Mouse (Mus musculus): ENCODE results near the gene Ccdc60. TPM values are rescaled to one million over a fixed set of nuclear protein-coding genes. Genes with fewer than 3 reads are reported as not detected.

Gene Ccdc60
- polyA plus RNA-seq, 1 experiment: not detected

GRCm38 (mm10) chr5:116083081-116083480, 205.7 kb downstream of the Ccdc60 start, which contains the start of gene Tmem233:
Tmem233 (minus strand) TSS chr5:116083244.
- H3K4me1 ChIP-seq (ENCODE audit: control insufficient read depth, insufficient read depth, low read length): no peaks in the 10 kb centered on the region
- TF ChIP-seq CTCF (IDR thresholded peaks at IDR 0.05; ENCODE audit: low read depth, low read length) (no peak), POLR2A (IDR thresholded peaks at IDR 0.05; ENCODE audit: borderline replicate concordance, low read depth, low read length) (no peak)
- no peak within 1 kb of the TSS for H3K4me3 ChIP-seq (ENCODE audit: insufficient read depth, low read length)
- no peak within 1 kb of the TSS for H3K27ac ChIP-seq (ENCODE audit: insufficient read depth, low read depth, low read length)

GRCm38 (mm10) chr5:116082241-116082900, 206.4 kb downstream of the Ccdc60 start:
- H3K4me1 ChIP-seq (ENCODE audit: control insufficient read depth, insufficient read depth, low read length): no peaks in the 10 kb centered on the region
- H3K4me3 ChIP-seq (ENCODE audit: insufficient read depth, low read length): no peak overlapping the region
- TF ChIP-seq POLR2A (IDR thresholded peaks at IDR 0.05; ENCODE audit: borderline replicate concordance, low read depth, low read length): no peak
- TF ChIP-seq CTCF (IDR thresholded peaks at IDR 0.05; ENCODE audit: low read depth, low read length): no peak
- no peak overlapping the region for H3K27ac ChIP-seq (ENCODE audit: insufficient read depth, low read depth, low read length)

- TF ChIP-seq CTCF (IDR thresholded peaks at IDR 0.05; ENCODE audit: low read depth, low read length) (no peak), POLR2A (IDR thresholded peaks at IDR 0.05; ENCODE audit: borderline replicate concordance, low read depth, low read length) (no peak)
Observed at GRCm38 (mm10) chr5:116081616-116082015, 207.2 kb downstream of the Ccdc60 start.

GRCm38 (mm10) chr5:116080736-116081135, 208.0 kb downstream of the Ccdc60 start:
- H3K4me1 ChIP-seq (ENCODE audit: control insufficient read depth, insufficient read depth, low read length): no peaks in the 10 kb centered on the region
- TF ChIP-seq POLR2A (IDR thresholded peaks at IDR 0.05; ENCODE audit: borderline replicate concordance, low read depth, low read length) (no peak), CTCF (IDR thresholded peaks at IDR 0.05; ENCODE audit: low read depth, low read length) (no peak)
- no peak overlapping the region for H3K4me3 ChIP-seq (ENCODE audit: insufficient read depth, low read length)
- no peak overlapping the region for H3K27ac ChIP-seq (ENCODE audit: insufficient read depth, low read depth, low read length)

More at GRCm38 (mm10) chr5:116081616-116082015, 207.2 kb downstream of the Ccdc60 start:
- H3K4me1 ChIP-seq (ENCODE audit: control insufficient read depth, insufficient read depth, low read length): no peaks in the 10 kb centered on the region
- no peak overlapping the region for H3K27ac ChIP-seq (ENCODE audit: insufficient read depth, low read depth, low read length)
- H3K4me3 ChIP-seq (ENCODE audit: insufficient read depth, low read length): no peak overlapping the region

Other genes with a start within 250 kb of the Ccdc60 start
- not detected in 2 replicates for gene Tmem233, start 205.7 kb downstream of the Ccdc60 start, polyA plus RNA-seq (2012; ENCODE audit: insufficient read depth, insufficient read length, missing spikeins)
- 0.51 TPM in 1 of 2 replicates, not detected in the other for gene Hspb8, start 133.9 kb upstream of the Ccdc60 start, polyA plus RNA-seq (2012; ENCODE audit: insufficient read depth, insufficient read length, missing spikeins)